Mouse (Mus musculus) regulatory T cell (primary cell): Measurements from ENCODE around the gene Arhgap42.

ENCODE experiments used
- in situ Hi-C: fragments of 300-600 bp; cut with MboI, MseI; formaldehyde crosslinking; loops from one replicate; pipeline ENCODE4 v1.15.1; 2025; ENCODE audit warnings: high pct_unique_total_duplicates

The Arhgap42 gene

DNA sequence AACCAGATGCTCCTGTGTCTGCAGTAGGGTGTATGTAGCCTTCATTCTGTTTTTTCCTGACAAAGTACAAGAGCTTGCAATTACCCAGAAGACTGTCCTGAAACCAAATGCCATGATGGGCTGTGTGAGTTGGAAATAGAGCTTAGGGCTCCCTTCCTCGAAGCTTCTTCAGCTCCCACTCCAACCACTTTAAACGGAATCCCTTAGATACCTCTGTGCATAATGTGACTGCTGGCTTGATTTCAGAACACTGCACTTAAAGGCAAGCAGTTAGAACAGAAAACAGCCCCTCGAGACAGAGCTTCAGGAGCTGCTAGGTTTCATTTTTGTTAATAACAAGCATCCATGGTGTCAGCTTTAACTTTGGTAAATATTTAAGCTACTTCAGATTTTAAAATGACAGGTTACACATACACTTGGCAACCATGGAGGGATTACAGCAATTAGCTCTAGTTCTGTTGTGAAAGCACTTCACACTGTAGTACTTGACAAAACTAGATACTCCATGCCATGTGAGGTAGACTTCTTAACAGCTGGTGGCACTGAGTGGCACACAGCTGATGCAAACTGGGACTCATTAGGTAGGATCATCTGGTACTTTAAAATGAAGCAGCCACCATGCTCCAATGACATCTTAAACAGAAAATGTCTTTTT, 201.8 kb downstream of the Arhgap42 start:
- in situ Hi-C loops, result no loop called here

DNA sequence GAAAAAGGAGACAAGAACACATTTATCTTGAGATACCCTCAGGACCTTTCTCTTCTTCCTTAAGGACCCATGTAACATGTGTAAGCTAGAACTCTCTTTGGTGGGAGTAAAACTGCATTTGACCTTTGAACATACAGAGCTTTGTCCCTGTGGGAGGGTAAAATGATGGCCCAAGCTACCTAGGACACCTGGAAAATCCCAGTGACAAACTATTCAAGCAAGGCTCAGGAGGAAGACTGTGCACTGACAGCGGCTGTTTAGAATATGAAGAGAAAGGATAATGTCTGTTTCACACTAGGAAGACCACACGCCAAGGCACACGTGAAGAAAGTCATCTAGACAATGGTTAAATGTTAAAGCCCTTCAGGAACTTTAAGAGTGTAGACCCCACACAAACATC, 211.0 kb downstream of the Arhgap42 start:
- in situ Hi-C loops, result no loop called here

DNA sequence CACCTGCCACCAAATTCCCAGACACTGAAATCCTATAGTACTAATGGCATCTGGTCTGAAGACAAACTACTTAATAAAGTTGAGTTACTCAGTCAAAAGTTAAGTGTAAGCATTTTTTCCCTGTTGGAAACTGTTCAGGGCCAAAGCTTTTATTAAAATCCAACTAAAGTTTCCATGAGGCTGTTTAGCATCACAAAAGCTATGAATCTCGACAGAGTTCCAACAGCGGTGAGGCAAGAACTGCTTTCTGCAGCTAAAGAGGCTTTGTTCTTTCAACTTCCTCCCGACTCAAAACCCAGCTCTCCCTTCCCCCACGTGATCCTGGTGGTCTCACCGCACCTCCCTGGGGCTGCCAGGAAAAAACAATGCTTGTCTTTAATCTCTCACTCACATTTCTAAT, 211.5 kb downstream of the Arhgap42 start:
- in situ Hi-C loops, result no loop called here

DNA sequence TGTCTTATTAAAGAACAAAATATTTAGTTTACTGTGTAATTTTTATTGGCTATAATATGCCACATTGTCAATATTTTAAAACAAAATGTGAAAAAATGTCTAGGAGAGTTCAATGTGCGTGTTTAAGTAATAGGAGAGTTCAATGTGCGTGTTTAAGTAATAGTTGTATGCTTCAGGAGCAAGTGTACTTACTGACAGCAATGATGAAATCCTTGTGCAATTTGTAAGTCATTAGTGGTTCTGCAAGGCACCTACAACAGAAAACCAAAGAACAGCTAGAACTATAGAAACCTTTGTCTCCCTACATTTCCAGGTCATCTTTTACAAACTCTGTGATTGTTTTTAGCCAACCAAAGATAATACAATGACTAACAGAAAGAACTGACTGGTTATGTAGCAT, 223.8 kb downstream of the Arhgap42 start:
- in situ Hi-C loops, result no loop called here

DNA sequence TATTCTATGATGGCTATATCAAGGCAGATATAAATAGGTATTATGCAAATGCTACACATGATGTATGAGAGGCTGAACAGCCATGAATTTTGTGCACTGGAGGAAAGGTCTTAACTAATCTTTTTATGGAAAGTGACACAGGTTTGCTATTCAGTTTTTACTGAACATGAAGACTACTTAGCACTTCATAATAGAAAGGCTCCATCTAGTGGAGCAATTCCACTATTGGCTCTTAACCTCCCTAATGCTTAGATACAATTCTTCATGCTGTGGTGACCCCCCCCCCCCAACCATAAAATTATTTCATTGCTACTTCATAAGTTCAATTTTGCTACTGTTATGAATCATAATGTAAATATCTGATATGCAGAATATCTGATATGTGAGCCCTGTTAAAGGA, 237.7 kb downstream of the Arhgap42 start:
- in situ Hi-C loops, result loop anchor here (5.0 kb wide), 1 partner anchor 56 kb away; no protein-coding TSS in a partner anchor

DNA sequence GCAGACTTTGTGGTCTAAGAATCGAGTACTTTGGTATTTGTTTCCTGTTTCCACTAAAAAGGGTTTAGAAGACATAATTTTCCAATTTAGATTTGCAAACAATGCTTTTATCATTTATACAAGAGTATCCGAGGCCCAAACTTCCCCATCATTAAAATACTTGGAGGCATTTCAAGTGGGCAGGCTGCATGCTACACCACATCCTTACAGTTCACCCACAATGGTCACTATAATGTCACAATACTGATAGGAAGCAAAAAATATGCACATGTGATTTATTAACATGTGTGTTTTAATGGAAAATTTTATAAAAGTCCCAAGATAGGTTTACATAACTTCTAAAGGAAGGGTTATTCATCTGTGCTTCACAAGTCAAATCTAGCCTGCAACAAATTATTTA, 242.4 kb downstream of the Arhgap42 start:
- in situ Hi-C loops, result no loop called here

DNA sequence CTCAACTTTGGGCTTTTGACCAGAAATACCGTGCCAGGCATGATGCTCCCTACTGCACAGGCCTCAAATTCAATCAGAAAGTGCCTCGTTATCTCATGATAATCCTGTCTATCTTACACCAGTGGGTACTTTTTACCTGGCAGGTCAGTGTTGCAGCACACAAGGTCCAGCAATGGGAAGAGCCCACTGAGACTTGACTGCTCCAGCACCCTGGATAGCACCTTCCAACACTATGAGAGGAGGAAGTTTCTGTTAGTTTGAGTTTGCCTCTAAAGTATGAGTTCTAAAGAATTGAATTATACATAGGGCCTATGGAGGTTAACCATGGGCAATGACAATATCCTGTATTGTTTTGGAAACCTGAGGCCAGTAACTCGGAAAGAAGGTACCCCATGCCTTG, 256.6 kb downstream of the Arhgap42 start:
- in situ Hi-C loops, result no loop called here

DNA sequence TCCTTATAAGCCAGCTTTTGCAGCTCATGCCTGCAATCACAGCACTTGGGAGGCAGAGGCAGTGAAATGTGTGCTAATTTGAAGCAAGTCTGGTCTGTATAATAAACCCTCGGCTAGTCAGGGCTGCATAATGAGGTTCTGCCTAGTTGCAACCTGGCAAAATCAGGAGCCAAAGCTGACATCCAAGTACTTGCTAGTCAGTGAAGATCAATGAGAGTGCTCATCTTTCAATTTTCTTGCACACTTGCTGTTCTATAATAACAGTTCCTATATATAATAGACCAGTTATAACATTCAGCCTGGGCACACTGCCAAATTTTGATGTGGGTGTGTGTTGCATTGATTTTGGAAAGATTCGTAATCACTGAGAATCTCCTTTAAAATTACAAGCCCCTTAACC, 261.1 kb downstream of the Arhgap42 start:
- in situ Hi-C loops, result no loop called here

DNA sequence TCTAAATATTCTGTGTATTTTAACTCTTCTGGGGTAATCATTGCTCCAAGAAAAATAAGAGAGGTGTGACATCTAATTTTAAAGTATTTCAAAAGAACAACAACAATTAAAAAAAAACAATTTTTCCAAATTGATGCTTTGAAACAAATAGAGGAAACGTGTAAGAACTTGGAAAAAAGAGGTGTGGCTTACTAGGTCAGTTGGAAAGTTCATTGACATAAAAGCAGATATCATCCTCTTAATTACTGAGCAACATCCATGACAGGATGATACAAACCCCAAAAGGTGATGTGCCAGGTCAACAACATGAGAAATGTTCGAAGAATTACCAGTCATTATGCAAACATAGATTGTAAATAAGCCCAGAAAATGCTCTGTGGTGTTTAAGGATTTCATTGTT, 267.4 kb downstream of the Arhgap42 start, which contains the start of gene Gm16485:
Gene Gm16485, plus strand, starts transcription at position 301 of the 400 bp plus-strand sequence.
- in situ Hi-C loops, result no loop called here

DNA sequence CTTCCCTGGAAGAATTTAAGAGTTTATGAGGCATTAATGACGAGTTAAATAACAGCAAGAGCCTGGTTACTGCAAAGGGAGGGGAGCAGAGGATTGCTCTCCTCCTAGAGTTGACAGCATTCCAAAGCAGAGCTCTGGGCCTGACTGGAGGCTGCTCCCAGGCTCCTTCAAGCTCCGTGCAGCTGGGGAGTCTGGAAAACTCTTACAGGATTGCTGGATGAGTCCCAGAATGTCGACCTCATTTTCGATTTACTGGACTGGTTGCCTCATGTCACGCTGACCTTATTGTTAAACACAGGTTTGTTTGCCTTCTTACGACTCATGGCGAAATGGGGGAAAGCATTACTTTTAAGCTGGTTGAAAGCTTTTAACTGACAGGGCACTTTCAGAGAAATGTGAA, 268.7 kb downstream of the Arhgap42 start:
- in situ Hi-C loops, result no loop called here

DNA sequence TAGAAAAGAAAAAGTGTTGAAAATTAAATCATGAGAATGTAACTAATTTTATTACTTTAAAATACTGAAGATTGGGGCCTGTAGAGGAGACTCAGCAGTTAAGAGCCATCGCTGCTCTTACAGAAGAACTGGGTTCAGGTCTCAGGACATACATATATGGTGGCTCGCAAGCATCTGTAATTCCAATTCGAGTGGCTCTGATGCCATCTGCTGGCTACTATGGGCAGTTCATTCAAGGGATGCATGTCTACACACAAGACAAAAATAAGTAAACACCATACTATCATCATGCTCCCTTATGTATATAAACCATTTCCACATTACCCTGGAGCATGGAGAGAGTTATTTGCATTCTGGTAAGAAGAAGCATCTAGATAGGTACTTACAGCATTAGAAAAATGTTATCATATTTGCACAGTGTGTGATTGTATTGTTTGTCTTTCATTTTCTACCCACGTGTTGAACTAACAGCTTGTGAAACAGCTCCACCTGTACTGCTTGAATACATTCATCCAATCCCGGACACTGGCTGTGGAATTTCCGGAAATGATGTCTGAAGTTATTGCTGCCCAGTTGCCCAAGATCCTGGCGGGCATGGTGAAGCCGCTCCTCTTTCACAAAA, 274.3 kb downstream of the Arhgap42 start:
- in situ Hi-C loops, result no loop called here

DNA sequence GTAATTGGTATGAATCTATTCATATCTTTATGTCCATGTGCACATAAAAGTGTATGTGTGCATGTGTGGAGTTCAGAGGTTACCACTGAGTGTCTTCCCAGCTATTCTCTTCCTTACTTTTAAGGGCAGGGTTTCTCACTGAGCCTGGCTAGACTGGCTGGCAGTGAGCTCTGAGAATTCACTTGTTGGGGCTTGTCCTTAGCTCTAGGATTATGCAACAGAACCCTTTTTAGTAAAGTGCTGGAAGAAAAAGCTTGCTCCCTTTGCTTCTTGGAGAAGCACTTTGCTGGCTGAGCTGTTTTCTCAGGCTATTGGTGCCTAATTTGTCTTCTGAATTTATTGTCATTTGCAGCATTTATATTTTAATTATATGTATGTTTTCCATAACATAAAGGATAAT, 285.6 kb downstream of the Arhgap42 start:
- in situ Hi-C loops, result no loop called here
